Mouse (Mus musculus) midbrain, embryonic 16.5 days (tissue): ENCODE results near the gene Dbn1. TPM values are rescaled to one million over a fixed set of nuclear protein-coding genes. Genes with fewer than 3 reads are reported as not detected.

Experiments
- ATAC-seq: fragments of 200-750 bp; cut with Nextera tagmentation; 2 replicates; pipeline ENCODE4 v1.8.0; 2017; ENCODE audit warnings: moderate TSS enrichment
- H3K27ac ChIP-seq: fragments of 300-500 bp; sonication (generic); 2 replicates; pipeline ENCODE4 v1.5.1; 2014; ENCODE audit warnings: mild to moderate bottlenecking, low read length, mixed read lengths
- H3K27me3 ChIP-seq: fragments of 300-500 bp; sonication (generic); 2 replicates; pipeline ENCODE4 v1.6.1; 2014; ENCODE audit warnings: low read depth, low read length, mixed read lengths; ENCODE audit not compliant: control insufficient read depth, insufficient read depth
- H3K36me3 ChIP-seq: fragments of 300-500 bp; sonication (generic); 2 replicates; pipeline ENCODE4 v1.6.1; 2014; ENCODE audit warnings: mild to moderate bottlenecking, low read length, moderate library complexity, mixed read lengths; ENCODE audit not compliant: control insufficient read depth, insufficient read depth
- H3K4me1 ChIP-seq: fragments of 300-500 bp; sonication (generic); 2 replicates; pipeline ENCODE4 v1.6.1; 2014; ENCODE audit warnings: mild to moderate bottlenecking, low read length, mixed read lengths; ENCODE audit not compliant: control insufficient read depth, insufficient read depth
- H3K4me2 ChIP-seq: fragments of 300-500 bp; sonication (generic); 2 replicates; pipeline ENCODE4 v1.6.1; 2014; ENCODE audit warnings: mild to moderate bottlenecking, low read length, mixed read lengths
- H3K4me3 ChIP-seq: fragments of 300-500 bp; sonication (generic); 2 replicates; pipeline ENCODE4 v1.5.1; 2014; ENCODE audit warnings: low read depth, mild to moderate bottlenecking, low read length, moderate library complexity, mixed read lengths
- H3K9ac ChIP-seq: fragments of 300-500 bp; sonication (generic); 2 replicates; pipeline ENCODE4 v1.6.1; 2014; ENCODE audit warnings: low read depth, low read length, mixed read lengths
- H3K9me3 ChIP-seq: fragments of 300-500 bp; sonication (generic); replicated peaks from 2 replicates; pipeline ENCODE4 v1.6.1; 2014; ENCODE audit warnings: mild to moderate bottlenecking, low read length, mixed read lengths; ENCODE audit not compliant: control insufficient read depth, poor library complexity, severe bottlenecking
- WGBS: fragments of 180-500 bp; shearing (Covaris S2); extraction: QIAGEN DNeasy Blood & Tissue Kit; methylation state at CpG from one replicate; pipeline ENCODE4 v1.1.7; 2014; 5-methylcytosine and 5-hydroxymethylcytosine counted together
- polyA plus RNA-seq: library from polyadenylated mRNA; unstranded; fragments of >200 nt; fragmentation: Nextera tagmentation; extraction: Ambion mirVana; gene quantifications from 2 replicates; pipeline ENCODE4 v1.2.1, GENCODE M21; 2015

Gene Dbn1
- polyA plus RNA-seq: 617 and 675 TPM in 2 replicates

- WGBS: under 1% methylated on average over 30 of the region's 83 CpGs
- Histone ChIP-seq H3K4me3 (peak within 1 kb of the TSS; percentile 83), H3K27me3 (no peaks in the 10 kb centered on the region), H3K36me3 (no peaks in the 10 kb centered on the region), H3K27ac (peak within 1 kb of the TSS; percentile 100), H3K9me3 (no peaks in the 10 kb centered on the region), H3K4me1 (peaks cover 37% of the 10 kb centered on the region), H3K9ac (peak within 1 kb of the TSS; percentile 100), H3K4me2 (peak within 1 kb of the TSS; percentile 99)
- peak; percentile 76 for ATAC-seq
Observed at GRCm38 (mm10) chr13:55487578-55488498, at the start of gene Dbn1. Dbn1 (minus strand) TSS chr13:55488111.

GRCm38 (mm10) chr13:55536194-55537175 lies 48.6 kb upstream of the Dbn1 start, which contains the start of gene Ddx41:
Ddx41 (minus strand) TSS chr13:55536658.
- Histone ChIP-seq H3K4me3 (peak within 1 kb of the TSS; percentile 88), H3K36me3 (peaks cover 36% of the 10 kb centered on the region), H3K9me3 (no peaks in the 10 kb centered on the region), H3K4me1 (peaks cover 15% of the 10 kb centered on the region), H3K9ac (peak within 1 kb of the TSS; percentile 90), H3K27me3 (no peaks in the 10 kb centered on the region), H3K4me2 (peak within 1 kb of the TSS; percentile 66), H3K27ac (peak within 1 kb of the TSS; percentile 88)
- 1% methylated on average over 70 of the region's 70 CpGs for WGBS
- peak; percentile 98 for ATAC-seq

- peak overlapping the region; percentile 88 for H3K4me3 ChIP-seq
- no peak; the same call in 1 of the 2 replicates for ATAC-seq
- peak overlapping the region; percentile 66 for H3K4me2 ChIP-seq
- H3K36me3 ChIP-seq: peaks cover 35% of the 10 kb centered on the region
- H3K9ac ChIP-seq: peak overlapping the region; percentile 90
- H3K27me3 ChIP-seq: no peaks in the 10 kb centered on the region
- H3K4me1 ChIP-seq: peaks cover 15% of the 10 kb centered on the region
- no peaks in the 10 kb centered on the region for H3K9me3 ChIP-seq
- WGBS: 16% methylated on average over 17 of the region's 17 CpGs
- H3K27ac ChIP-seq: peak overlapping the region; percentile 88
Observed at GRCm38 (mm10) chr13:55535796-55536193, 47.9 kb upstream of the Dbn1 start.

GRCm38 (mm10) chr13:55535191-55535590 lies 47.3 kb upstream of the Dbn1 start:
- Histone ChIP-seq H3K36me3 (peaks cover 40% of the 10 kb centered on the region), H3K27ac (no peak overlapping the region), H3K4me2 (peak overlapping the region; percentile 66), H3K9ac (peak overlapping the region; percentile 90), H3K4me1 (peaks cover 15% of the 10 kb centered on the region), H3K4me3 (peak overlapping the region; percentile 88), H3K9me3 (no peaks in the 10 kb centered on the region), H3K27me3 (no peaks in the 10 kb centered on the region)
- ATAC-seq: no peak
- WGBS: 92% methylated on average over 15 of the region's 15 CpGs

GRCm38 (mm10) chr13:55529198-55529915 lies 41.4 kb upstream of the Dbn1 start, which contains the start of gene Dok3:
Dok3 (minus strand) TSS chr13:55529296.
- Histone ChIP-seq H3K27me3 (no peaks in the 10 kb centered on the region), H3K27ac (no peak within 1 kb of the TSS), H3K4me2 (no peak within 1 kb of the TSS), H3K36me3 (peaks cover 28% of the 10 kb centered on the region), H3K9ac (no peak within 1 kb of the TSS), H3K9me3 (no peaks in the 10 kb centered on the region), H3K4me1 (no peaks in the 10 kb centered on the region), H3K4me3 (no peak within 1 kb of the TSS)
- WGBS: 90% methylated on average over 8 of the region's 8 CpGs
- no peak for ATAC-seq

- Histone ChIP-seq H3K4me3 (no peak overlapping the region), H3K4me2 (no peak overlapping the region), H3K36me3 (peaks cover 20% of the 10 kb centered on the region), H3K9me3 (no peaks in the 10 kb centered on the region), H3K9ac (no peak overlapping the region), H3K27me3 (no peaks in the 10 kb centered on the region), H3K4me1 (no peaks in the 10 kb centered on the region), H3K27ac (no peak overlapping the region)
- no peak for ATAC-seq
- WGBS: 79% methylated on average over 18 of the region's 18 CpGs
Observed at GRCm38 (mm10) chr13:55527834-55528772, 40.2 kb upstream of the Dbn1 start.

GRCm38 (mm10) chr13:55527212-55527611 lies 39.3 kb upstream of the Dbn1 start:
- WGBS: 86% methylated on average over 16 of the region's 16 CpGs
- no peak for ATAC-seq

More at GRCm38 (mm10) chr13:55527212-55527611, 39.3 kb upstream of the Dbn1 start:
- Histone ChIP-seq H3K9me3 (no peaks in the 10 kb centered on the region), H3K36me3 (peaks cover 16% of the 10 kb centered on the region), H3K4me3 (no peak overlapping the region), H3K9ac (no peak overlapping the region), H3K27ac (no peak overlapping the region), H3K4me1 (no peaks in the 10 kb centered on the region), H3K4me2 (no peak overlapping the region), H3K27me3 (no peaks in the 10 kb centered on the region)
